In genomic region chr3:129476250-129476649, GRCm38 (mm10) we compare ENCODE assay signal across 17 mouse cellular contexts.
"Had no signal": no experiment of that assay in that cellular context is flagged by ENCODE, and none has a peak within 500 bp of the region (broad histone marks: within the 10 kb centered on the region; RNA-seq: fewer than 3 reads in every experiment).

No protein-coding gene starts in this region.

- H3K27me3 ChIP-seq: limb, embryonic 13.5 days; liver, embryonic 12.5 days; liver, embryonic 15.5 days; lung, embryonic 15.5 days had no signal

- ATAC-seq: liver, embryonic 12.5 days had no signal

- H3K4me2 ChIP-seq: limb, embryonic 13.5 days; liver, embryonic 12.5 days; liver, embryonic 15.5 days; lung, embryonic 15.5 days; midbrain, embryonic 11.5 days had no signal

- H3K4me1 ChIP-seq: limb, embryonic 10.5 days; limb, embryonic 13.5 days; lung, embryonic 15.5 days had no signal

- H3K36me3 ChIP-seq: limb, embryonic 10.5 days; limb, embryonic 13.5 days; liver, embryonic 12.5 days; liver, embryonic 15.5 days; lung, embryonic 15.5 days had no signal

- H3K9me3 ChIP-seq: limb, embryonic 10.5 days; limb, embryonic 13.5 days; liver, embryonic 12.5 days; liver, embryonic 15.5 days; lung, embryonic 15.5 days had no signal

- H3K9ac ChIP-seq: limb, embryonic 13.5 days; liver, embryonic 12.5 days; liver, embryonic 15.5 days; lung, embryonic 15.5 days had no signal

- H3K27ac ChIP-seq: kidney, postnatal 0 days; limb, embryonic 10.5 days; limb, embryonic 13.5 days; liver, embryonic 12.5 days; liver, embryonic 15.5 days; lung, embryonic 15.5 days; stomach, postnatal 0 days had no signal

- H3K4me3 ChIP-seq: limb, embryonic 10.5 days; limb, embryonic 13.5 days; liver, embryonic 12.5 days; liver, embryonic 15.5 days; lung, embryonic 15.5 days had no signal

- DNase-seq: kidney, adult 2 months; kidney, postnatal 25 days; liver; lung, adult 18-20 months; lung, postnatal 10 days; midbrain, embryonic 14.5 days; thymus, adult 2 months; thymus, postnatal 14 days; thymus, postnatal 4 days had no signal
